Mouse (Mus musculus) heart, postnatal 14 days (tissue): Measurements from ENCODE around the gene Ascc1. TPM values are rescaled to one million over a fixed set of nuclear protein-coding genes. Genes with fewer than 3 reads are reported as not detected.
"Not testable (repeated sequence)": the region's sequence is repeated elsewhere in the genome, so short reads cannot be mapped to it uniquely, and the experiment has no call there.

Source experiments
- DNase-seq, 2 experiments: peaks; one replicate each; pipeline ENCODE4 v3.0.0; 2021 to 2022
- intact Hi-C: fragments of 180-260 bp; cut with DNase I; formaldehyde crosslinking; loops from one replicate; pipeline ENCODE4 v1.15.1; 2025
- total RNA-seq, 2 experiments: library from RNA; stranded (reverse); gene quantifications; 2 replicates each; pipeline ENCODE4 v1.2.3; 2021

The Ascc1 gene
- total RNA-seq, 2 experiments from 2014 or later, result 19.1 to 21.7 TPM

- intact Hi-C loops, result no loop called here
- peak; percentile 51 to 53 for DNase-seq
Measured at GRCm38 (mm10) chr10:60106531-60107186, 104.1 kb downstream of the Ascc1 start.

DNA sequence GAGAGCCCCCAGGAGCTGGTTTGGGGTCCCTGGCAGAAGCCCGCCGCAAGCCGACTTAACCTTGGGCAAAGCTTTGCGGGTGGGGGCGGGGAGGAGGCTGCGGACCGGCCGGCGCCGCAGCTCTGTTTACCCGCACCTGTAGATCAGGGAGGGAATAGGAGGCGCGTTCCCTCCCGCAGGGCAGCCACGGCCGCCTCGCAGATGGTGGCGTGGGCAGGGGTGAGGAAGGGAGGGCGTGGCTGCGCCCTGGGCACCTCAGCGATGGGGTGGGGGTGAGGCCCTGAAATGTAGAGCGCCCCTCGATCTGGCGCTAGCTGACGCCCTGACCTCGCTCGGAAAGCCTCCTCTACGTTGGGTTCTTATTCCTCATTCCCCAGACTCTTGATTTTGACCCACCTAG is 104.8 kb downstream of the Ascc1 start:
- DNase-seq, result peak; percentile 14 to 17
- intact Hi-C loops, result no loop called here

- DNase-seq, result no peak
- intact Hi-C loops, result no loop called here
Measured at GRCm38 (mm10) chr10:60108321-60109111, 105.9 kb downstream of the Ascc1 start.

DNA sequence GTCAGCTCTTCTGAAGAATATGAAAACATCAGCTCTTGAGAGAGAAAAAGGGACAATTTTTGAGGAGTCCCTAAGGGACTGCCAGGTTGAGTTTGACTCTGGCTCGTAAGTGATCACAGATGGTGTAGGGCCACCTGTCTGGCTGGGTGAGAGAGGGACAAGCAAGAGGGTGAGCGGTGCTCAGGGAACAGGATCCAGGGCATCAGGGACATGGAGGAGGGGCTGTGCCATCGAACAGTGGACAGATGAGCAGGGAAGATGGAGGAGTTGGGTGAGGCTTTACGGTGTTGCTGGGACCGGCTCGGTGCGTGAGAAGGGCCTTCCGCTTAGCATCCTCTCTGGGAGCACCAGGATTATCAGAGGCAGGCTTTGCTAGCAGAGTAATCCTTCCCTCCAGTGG is 106.7 kb downstream of the Ascc1 start:
- no peak for DNase-seq
- intact Hi-C loops, result no loop called here

- intact Hi-C loops, result no loop called here
- no peak for DNase-seq
Measured at GRCm38 (mm10) chr10:60109989-60110388, 107.4 kb downstream of the Ascc1 start.

DNA sequence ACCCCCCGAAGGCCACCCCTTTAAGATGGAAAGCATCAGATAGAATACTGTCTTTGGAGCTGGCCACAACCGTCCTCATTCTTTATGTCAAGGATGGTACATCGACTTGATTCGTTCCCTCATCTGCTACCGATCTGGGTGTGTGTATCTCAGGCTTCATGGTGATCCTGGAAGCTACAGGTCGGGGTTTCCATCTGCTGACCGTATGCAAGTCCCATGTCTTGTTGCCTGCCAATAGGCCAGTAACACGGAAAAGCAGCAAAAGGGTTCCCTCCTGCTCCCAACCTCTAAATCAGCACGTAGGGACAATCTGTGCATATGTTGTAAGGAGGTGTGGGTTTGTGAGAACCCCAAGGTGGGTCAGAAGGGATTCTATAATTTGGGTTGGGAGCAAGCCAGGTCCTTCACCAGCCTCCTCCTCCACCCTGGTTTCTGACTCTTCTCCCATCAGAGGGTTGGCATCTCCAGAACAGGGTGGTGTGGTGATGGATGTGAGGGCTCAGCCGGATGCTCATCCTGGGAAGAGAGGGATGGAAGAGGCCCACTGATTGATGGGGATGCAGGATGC is 108.4 kb downstream of the Ascc1 start:
- no peak for DNase-seq

DNA sequence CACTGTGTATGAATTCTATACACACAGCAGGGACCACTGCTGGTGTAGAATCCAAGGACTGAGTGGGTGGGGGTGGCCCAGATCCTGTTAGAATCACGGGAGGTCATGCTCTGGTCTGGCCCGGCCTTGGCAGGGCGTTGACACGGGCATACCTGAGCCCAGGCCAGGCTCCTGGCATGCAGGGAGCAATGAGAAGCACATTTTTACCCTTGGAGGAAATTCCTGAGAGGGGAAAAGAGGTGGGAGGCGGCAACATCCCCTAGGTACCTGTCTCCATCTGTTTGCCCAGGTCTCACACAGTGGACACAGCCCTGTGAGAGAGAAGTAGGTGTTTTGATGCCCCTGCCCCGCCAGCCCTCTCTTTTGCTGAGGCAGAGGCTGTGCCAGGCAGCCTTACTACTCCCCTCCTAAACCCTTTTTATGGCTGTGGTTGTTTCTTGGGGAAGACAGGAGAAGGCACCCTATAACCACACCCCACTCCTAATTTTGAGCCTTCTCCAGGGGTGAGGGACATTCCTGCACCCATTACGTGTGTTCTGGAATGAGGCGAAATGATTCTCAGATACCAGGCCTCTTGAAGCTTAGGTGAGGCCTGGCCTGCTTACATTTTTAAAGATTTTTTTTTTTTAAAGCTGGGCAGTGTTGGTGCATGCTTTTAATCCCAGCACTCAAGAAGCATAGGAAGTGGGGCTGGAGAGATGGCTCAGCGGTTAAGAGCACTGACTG is 111.5 kb downstream of the Ascc1 start:
- DNase-seq, result no peak
- intact Hi-C loops, result no loop called here

More for the DNA sequence above, 108.4 kb downstream of the Ascc1 start:
- intact Hi-C loops, result no loop called here

DNA sequence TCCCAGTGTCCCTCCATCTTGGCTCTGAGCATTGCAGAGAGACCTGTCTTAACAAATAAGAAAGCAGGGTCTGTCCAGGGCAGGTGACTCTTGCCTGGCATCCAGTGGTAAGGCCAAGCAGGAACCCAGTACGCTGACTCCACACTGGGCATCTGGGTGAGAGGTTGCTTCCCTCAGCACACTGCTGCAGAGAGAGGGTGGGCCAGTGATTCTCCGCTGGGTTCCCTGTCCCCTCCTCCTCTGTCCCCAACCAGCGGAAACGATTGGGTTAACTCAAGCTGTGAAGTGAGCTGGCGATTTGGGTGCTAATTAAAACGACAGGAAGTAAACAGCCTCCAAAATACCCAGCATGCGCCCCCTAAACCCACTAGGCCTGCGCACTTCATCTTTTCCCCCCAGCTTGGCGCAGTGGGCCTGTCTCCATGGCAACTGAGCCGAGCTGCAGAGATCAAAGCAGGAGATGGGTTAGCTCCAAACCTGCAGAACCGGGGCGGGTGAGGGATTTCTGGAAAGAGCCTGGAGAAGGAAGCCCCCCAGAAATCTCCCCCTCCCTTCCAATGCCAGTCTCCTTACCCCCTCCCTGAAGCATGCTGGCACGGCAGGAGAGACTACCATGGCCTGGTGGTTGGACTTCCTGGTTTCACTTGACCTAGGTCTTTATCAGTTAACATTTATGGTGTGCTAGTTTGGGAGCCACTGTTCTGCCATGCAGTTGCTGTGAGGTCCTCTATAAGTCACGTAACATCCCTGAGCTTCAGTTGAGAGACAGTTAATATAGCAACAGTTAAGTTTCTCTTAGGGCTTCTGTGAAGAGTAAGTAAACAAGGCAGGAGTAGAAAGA is 113.0 kb downstream of the Ascc1 start:
- intact Hi-C loops, result no loop called here
- no peak for DNase-seq

DNA sequence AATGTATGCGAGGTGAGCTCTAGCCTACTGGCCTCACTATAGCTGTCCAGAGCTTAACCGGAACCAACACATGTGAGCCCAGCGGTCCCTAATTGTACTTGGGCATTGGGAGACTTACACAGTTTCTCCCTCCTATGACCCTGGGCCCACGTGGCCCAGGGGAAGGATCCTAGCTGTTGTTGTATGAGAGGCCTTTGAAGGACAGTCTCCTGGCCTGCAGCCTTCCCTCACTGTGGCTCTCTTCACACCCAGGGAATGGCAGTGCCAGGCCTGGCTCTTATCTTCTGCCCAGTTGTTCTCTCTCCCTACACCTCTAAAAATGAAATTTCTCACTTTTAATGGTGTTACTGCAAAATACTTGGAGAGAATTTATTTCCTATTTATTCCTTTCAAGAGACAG is 114.4 kb downstream of the Ascc1 start:
- intact Hi-C loops, result no loop called here
- no peak for DNase-seq

DNA sequence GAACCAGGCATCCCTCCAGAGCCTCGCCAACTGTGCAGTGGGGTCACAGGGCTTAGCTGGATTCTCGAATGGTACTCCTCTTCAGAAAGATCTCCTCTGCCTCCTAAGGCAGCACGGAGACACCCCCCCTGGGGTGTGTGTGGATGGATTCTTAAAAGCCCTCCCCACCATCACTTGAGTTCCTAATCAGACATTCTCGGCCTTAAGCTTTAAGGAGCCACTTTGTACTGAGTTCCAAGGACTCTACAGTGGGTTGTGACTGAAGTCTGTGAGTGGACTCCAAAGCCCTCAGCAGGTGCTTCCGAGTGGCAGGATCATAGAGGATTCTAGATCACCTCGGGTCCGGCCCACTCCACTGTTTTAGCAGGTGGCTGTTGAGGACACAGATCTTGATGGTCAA is 115.9 kb downstream of the Ascc1 start:
- intact Hi-C loops, result no loop called here

GRCm38 (mm10) chr10:60120630-60121029 is 118.0 kb downstream of the Ascc1 start:
- DNase-seq, result no peak
- intact Hi-C loops, result no loop called here

More for the DNA sequence above, 115.9 kb downstream of the Ascc1 start:
- DNase-seq, result no peak

- intact Hi-C loops, result no loop called here
- DNase-seq, result peak; percentile 35 to 37
Measured at GRCm38 (mm10) chr10:60124078-60124477, 121.5 kb downstream of the Ascc1 start.

DNA sequence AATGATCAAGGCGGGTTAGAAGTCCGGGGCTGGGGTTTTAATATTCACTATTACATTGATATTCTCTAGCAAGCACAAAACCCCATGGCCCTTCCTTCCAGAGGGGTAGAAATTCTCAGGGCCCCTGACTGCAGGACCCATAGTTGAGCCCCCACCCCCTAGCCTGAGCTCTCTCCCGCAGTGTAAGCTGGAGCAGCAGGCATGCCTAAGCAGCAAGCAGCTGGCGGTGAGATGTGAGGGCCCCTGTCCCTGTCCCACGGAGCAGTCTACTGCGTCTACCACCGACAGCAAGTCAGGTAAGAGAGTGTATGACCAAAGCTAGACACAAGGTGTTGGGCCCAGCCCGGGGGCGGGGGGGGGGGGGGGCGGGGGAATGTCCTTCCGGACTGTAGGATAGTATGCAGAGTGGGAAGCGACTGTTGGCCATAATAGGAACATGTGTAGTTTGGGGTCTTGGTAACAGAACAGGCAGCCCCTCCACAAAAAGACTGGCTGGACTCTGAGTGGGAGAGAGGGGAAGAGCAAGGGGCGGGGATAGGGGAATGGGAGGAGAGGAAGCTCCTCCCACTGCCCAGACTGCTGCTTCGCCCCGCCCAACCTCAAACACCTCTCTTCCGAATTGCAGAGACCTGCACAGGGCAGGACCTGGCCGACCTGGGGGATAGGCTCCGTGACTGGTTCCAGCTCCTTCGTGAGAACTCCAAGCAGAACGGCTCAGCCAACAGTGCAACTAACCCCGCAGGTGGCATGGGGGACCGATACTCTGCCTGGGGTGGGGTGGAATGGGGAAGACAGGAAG is 123.1 kb downstream of the Ascc1 start:
- intact Hi-C loops, result no loop called here
- DNase-seq, result no peak

GRCm38 (mm10) chr10:60128287-60128686 is 125.7 kb downstream of the Ascc1 start:
- intact Hi-C loops, result no loop called here
- peak; percentile 22 to 26 for DNase-seq

DNA sequence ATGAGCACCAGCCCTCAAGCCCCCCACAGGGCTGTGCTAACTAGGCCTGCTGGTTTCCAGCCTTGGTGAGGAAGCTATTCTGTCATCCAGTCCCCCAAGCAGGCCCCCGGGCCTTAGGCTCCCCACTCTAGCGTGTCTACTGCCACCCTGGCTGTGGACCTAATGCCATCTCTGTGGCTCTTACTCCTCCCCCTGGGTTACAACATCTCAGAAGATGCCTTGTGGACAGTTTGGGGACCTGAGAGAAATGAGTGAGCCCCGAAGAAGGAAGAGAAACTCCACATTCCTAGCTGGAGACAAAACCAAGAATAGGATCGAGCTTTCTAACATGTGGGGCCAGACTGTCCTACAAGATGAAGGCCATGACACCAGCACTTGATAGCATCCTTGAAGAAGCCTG is 127.9 kb downstream of the Ascc1 start:
- DNase-seq, result no peak
- intact Hi-C loops, result no loop called here

- intact Hi-C loops, result no loop called here
Measured at GRCm38 (mm10) chr10:60133501-60133900, 130.9 kb downstream of the Ascc1 start.

DNA sequence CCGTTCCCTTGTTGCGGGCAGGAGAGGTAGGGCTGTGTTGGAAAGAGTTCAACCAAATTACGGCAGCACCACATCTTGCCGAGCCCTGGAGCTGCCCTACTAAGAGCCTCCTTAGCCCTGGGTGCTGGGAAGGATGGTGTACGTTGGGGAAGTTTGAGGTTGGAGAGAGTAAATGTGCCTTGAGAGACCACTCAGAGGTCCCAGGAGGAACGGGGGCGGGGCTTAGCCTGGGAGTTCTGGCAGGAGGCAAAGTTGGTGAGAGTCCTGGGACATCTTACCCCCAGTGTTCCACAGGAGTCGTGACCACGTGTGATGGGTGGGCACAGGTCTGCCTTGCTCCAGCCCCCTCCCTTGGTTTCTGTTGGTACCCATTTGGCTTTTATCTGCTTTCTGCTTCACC is 131.6 kb downstream of the Ascc1 start:
- no peak for DNase-seq

More at GRCm38 (mm10) chr10:60133501-60133900, 130.9 kb downstream of the Ascc1 start:
- no peak for DNase-seq

GRCm38 (mm10) chr10:60136010-60136409 is 133.4 kb downstream of the Ascc1 start:
- intact Hi-C loops, DNase-seq: not testable (repeated sequence)

More for the DNA sequence above, 131.6 kb downstream of the Ascc1 start:
- intact Hi-C loops, result no loop called here

- intact Hi-C loops, result no loop called here
- no peak for DNase-seq
Measured at GRCm38 (mm10) chr10:60136935-60137334, 134.3 kb downstream of the Ascc1 start.
